Comparison of ENCODE assay signal across 18 mouse cellular contexts in genomic region chr10:108392151-108392550, GRCm38 (mm10).
A peak's percentile ranks its signal among the peaks of the same experiment; 100 is the strongest.
DNase-seq lines count a peak whose midpoint lies in the region; ATAC-seq and TF ChIP-seq lines count a peak whose summit lies in the region.
"Had no signal": no experiment of that assay in that cellular context is flagged by ENCODE, and none has a peak within 500 bp of the region (broad histone marks: within the 10 kb centered on the region; RNA-seq: fewer than 3 reads in every experiment).

No protein-coding gene starts in this region.

- H3K4me1 ChIP-seq in midbrain, embryonic 11.5 days (ENCODE audit: control insufficient read depth, insufficient read depth, low read length), result peaks cover 10% of the 10 kb centered on the region
- no peaks in the 10 kb centered on the region for H3K4me1 ChIP-seq in midbrain, postnatal 0 days (ENCODE audit: insufficient read depth, low read length)

- H3K27me3 ChIP-seq in midbrain, embryonic 11.5 days (ENCODE audit: control insufficient read depth, insufficient read depth, low read length), result no peaks in the 10 kb centered on the region
- H3K27me3 ChIP-seq in midbrain, postnatal 0 days (ENCODE audit: insufficient read depth, low read length), result no peaks in the 10 kb centered on the region
- H3K27me3 ChIP-seq: CH12.LX, Patski had no signal

- H3K4me3 ChIP-seq in midbrain, embryonic 11.5 days (ENCODE audit: low read depth, low read length), result no peak overlapping the region
- H3K4me3 ChIP-seq in midbrain, postnatal 0 days (ENCODE audit: low read depth, low read length), result no peak overlapping the region

- 96% methylated on average over 10 of the region's 10 CpGs for WGBS in midbrain, embryonic 11.5 days
- 98% methylated on average over 10 of the region's 10 CpGs for WGBS in midbrain, postnatal 0 days

- ATAC-seq in midbrain, embryonic 11.5 days (ENCODE audit: low FRiP score), result no peak
- ATAC-seq in midbrain, postnatal 0 days (ENCODE audit: low FRiP score), result no peak
- ATAC-seq: activated CD4-positive, CD25-positive, alpha-beta regulatory T cell, adult 4 months; CD4-positive, CD25-positive, alpha-beta regulatory T cell, adult 4 months; Patski had no signal

- H3K27ac ChIP-seq in midbrain, embryonic 11.5 days (ENCODE audit: low read depth, low read length), result no peak overlapping the region
- H3K27ac ChIP-seq in midbrain, postnatal 0 days (ENCODE audit: low read depth, low read length), result no peak overlapping the region

- no peaks in the 10 kb centered on the region for H3K9me3 ChIP-seq in midbrain, embryonic 11.5 days (ENCODE audit: control insufficient read depth, low read length)
- no peaks in the 10 kb centered on the region for H3K9me3 ChIP-seq in midbrain, postnatal 0 days (ENCODE audit: low read length)

- no peak for TF ChIP-seq CTCF in midbrain, postnatal 0 days (IDR thresholded peaks at IDR 0.05)

- H3K9ac ChIP-seq in midbrain, embryonic 11.5 days (ENCODE audit: low read length), result no peak overlapping the region
- no peak overlapping the region for H3K9ac ChIP-seq in midbrain, postnatal 0 days (replicated peaks; ENCODE audit: low read length, poor library complexity, severe bottlenecking)

- no peak overlapping the region for H3K4me2 ChIP-seq in midbrain, embryonic 11.5 days
- H3K4me2 ChIP-seq in midbrain, postnatal 0 days (ENCODE audit: low read depth, low read length, poor library complexity, severe bottlenecking), result no peak overlapping the region

- peak; percentile 73 for DNase-seq in heart, adult 11 months
- DNase-seq in heart, adult 9 months (ENCODE audit: low spot score in 2 of 2), result no peak
- peak; percentile 60 for DNase-seq in midbrain, embryonic 11.5 days (ENCODE audit: low spot score, missing footprints)
- no peak for DNase-seq in midbrain, postnatal 0 days (ENCODE audit: low spot score)
- DNase-seq: adrenal gland, adult 2 months; adrenal gland, adult 8-10 months; adrenal gland, postnatal 10 days; adrenal gland, postnatal 14 days; adrenal gland, postnatal 25 days; adrenal gland, postnatal 36 days; B cell, adult 2 months; cerebellum, adult 11 months; cerebellum, adult 11-12 months; cerebellum, adult 18-20 months had no signal

- H3K36me3 ChIP-seq in midbrain, embryonic 11.5 days (ENCODE audit: control insufficient read depth, insufficient read depth, low read length), result no peaks in the 10 kb centered on the region
- H3K36me3 ChIP-seq in midbrain, postnatal 0 days (ENCODE audit: insufficient read depth, low read length), result no peaks in the 10 kb centered on the region

Comparison
In these comparisons a context has a peak if more than half of its experiments do, and no peak if none do; other contexts are left out.
1. DNase-seq: peak in heart, adult 11 months (single experiment) and midbrain, embryonic 11.5 days (single experiment); none in heart, adult 9 months (0 of 2) and midbrain, postnatal 0 days (single experiment).